Mouse (Mus musculus): ENCODE results near the gene Cep295nl.
"Not testable (repeated sequence)": the region's sequence is repeated elsewhere in the genome, so short reads cannot be mapped to it uniquely, and the experiment has no call there.

The Cep295nl gene

GRCm38 (mm10) chr11:118342400-118342981, at the start of gene Cep295nl:
Gene Cep295nl, minus strand, starts transcription at chr11:118342500.
- no peak for DNase-seq (ENCODE audit: low read depth in 1 of 2, low spot score in 2 of 2)

DNA sequence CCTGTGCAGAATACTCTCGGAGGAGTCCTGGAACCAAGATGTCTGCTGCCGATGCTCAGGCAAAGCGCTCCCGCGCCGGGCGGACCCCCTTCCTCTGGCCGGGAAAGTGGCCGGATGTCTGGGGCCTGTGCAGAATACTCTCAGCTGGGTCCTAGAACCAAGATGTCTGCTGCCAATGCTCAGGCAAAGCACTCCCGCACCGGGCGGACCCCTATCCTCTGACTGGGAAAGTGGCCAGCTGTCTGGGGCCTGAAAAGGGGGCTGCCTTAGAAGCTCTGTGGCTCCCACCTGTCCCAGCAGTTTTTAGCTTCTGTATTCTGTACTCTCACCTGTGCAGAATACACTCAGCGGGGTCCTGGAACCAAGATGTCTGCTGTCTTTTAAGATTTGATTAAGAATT, 45.5 kb upstream of the Cep295nl start:
- not testable (repeated sequence) for DNase-seq (ENCODE audit: low read depth in 1 of 2, low spot score in 2 of 2)

- DNase-seq (ENCODE audit: low read depth in 1 of 2, low spot score in 2 of 2): peak; percentile 49 to 71
Measured at GRCm38 (mm10) chr11:118379251-118380009, 37.1 kb upstream of the Cep295nl start.

- no peak for DNase-seq (ENCODE audit: low read depth in 1 of 2, low spot score in 2 of 2)
Measured at GRCm38 (mm10) chr11:118378656-118379055, 36.4 kb upstream of the Cep295nl start.

GRCm38 (mm10) chr11:118376323-118376722, 34.0 kb upstream of the Cep295nl start:
- DNase-seq (ENCODE audit: low read depth in 1 of 2, low spot score in 2 of 2): not testable (repeated sequence)

DNA sequence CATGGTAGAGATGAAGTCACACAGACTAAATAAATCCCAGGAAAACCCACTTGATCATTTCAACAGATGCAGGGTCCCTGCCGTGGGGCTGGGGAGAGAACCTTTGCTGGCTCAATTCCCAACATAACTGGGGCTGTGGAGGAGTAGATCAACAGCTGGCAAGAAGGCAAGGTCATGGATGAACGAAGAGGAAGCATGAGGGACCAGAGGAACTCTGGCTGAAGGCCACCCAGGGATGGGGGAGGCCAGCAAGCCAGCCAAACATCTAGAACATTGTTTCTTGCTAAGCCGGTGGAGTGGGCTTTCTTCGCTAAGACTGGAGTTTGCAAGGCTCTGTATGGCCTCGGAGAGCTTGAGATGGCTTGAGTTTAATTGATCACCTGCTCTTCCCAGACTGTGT, 33.6 kb upstream of the Cep295nl start:
- DNase-seq (ENCODE audit: low read depth in 1 of 2, low spot score in 2 of 2): no peak

DNA sequence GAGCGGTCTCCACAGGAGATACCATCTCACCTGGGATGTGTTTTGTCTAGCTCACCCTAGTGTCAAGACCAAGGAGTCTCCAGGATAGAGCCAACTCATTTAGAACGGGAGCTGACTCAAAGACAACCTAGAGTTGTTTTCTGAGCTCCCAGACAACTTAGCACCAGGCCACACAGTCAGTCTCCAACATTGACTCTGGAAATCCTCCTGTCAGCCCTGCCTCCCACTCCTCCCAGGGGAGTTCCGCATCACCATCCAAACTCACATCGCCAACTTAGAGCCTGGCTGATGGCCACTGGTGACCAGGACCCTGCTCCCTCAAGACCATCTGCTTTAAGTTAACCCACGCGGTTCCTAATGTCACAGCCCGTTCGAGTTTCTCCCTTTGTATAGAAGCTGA, 33.2 kb upstream of the Cep295nl start:
- DNase-seq (ENCODE audit: low read depth in 1 of 2, low spot score in 2 of 2): no peak

- DNase-seq (ENCODE audit: low read depth in 1 of 2, low spot score in 2 of 2): no peak
Measured at GRCm38 (mm10) chr11:118375006-118375405, 32.7 kb upstream of the Cep295nl start.

DNA sequence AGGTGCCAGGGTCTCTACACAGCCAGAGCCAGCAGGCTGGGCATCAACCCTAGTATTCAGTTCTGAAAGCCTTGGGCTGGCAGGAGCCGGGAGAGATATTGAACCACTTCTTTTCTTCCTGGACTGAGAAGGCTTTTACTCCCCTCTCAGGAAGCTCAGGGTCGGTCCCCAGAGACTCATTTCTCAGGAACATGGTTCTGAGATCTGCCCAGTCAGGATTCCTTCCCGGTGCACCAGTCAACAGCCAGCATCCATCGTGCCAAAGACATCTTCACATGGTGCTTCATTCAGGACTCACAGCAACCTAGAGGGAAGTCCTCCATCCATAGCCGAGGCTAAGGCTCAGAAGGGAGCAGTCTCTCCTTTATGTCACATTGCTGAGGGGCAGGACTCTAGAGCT, 32.2 kb upstream of the Cep295nl start:
- no peak for DNase-seq (ENCODE audit: low read depth in 1 of 2, low spot score in 2 of 2)

DNA sequence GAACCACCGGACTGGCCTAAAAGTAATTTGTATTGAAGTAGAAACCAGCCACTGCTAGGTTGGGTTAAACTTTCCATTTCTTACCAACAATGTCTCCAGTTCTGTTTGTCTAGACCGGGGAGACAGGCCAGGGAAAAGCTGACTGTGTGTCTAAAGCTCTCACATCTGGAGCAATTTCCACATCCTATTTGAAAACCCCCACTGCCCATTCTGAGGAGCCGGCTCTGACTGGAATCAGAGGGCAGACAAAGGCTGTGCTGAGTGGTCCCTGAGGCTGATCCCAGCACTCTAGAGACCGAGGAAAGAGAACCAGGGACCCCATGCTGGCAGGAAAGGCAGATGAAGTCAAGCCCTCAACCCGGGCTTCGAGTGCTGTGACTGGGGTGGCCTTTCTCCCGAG, 30.3 kb upstream of the Cep295nl start:
- no peak for DNase-seq (ENCODE audit: low read depth in 1 of 2, low spot score in 2 of 2)

DNA sequence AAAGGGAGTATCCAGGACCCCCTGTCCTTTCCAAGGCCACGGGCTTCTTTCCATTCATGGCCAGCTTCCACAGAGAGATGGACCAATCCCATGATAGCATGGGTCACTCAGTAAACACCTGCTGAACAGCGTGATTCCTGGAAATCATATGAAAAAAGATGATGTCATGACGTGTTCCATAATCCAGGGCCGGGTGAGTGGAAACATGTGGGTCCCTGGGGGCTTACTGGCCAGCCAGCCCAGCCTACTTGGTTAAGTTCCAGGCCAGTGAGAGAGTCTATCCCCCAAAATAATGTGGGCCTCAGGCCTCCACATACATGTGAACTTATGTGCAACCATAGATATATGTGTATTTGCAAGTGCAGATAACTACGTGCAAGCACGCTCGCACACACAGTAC, 29.6 kb upstream of the Cep295nl start:
- DNase-seq (ENCODE audit: low read depth in 1 of 2, low spot score in 2 of 2): no peak

DNA sequence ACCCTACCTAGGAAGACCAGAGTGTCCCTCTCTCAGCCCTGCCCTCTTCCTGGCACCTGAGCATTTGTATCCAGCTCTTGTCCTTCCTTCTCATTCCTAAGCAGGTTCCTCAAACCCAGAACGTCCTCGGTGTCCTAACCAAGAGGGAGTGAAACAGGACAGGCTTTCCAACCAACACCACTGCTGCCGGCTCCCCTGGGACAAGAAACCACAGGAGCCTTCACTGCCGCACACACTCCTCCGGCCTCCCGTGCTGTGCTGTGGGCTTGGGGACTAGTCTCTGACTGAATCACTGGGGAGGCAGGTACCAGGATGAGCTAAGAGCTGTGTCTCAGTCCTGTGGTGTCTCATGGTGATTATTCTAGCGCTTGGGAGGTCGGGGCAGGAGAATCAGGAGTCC, 27.4 kb upstream of the Cep295nl start:
- no peak for DNase-seq (ENCODE audit: low read depth in 1 of 2, low spot score in 2 of 2)

- DNase-seq (ENCODE audit: low read depth in 1 of 2, low spot score in 2 of 2): no peak
Measured at GRCm38 (mm10) chr11:118369251-118369650, 27.0 kb upstream of the Cep295nl start.

- DNase-seq (ENCODE audit: low read depth in 1 of 2, low spot score in 2 of 2): peak in 1 of 2 experiments; percentile 59
Measured at GRCm38 (mm10) chr11:118368330-118368729, 26.0 kb upstream of the Cep295nl start.

DNA sequence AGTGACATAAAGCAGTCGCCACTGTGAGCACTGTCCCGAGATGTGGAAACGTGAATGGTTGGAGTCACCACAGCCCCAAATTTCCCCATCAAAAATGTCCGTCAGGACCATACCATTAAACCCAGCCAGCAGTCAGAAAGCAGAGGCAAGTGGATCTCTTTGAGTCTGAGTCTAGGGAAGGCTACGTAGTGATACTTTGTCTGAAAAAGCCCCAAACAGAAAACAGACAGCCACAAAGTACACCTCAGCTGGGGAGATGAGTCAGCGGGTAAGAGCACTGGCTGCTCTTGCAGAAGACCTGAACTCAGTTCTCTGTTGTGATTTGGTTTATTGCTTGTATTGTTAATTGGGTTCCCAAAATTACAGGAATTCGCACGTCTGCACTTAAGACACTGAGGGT, 24.3 kb upstream of the Cep295nl start:
- DNase-seq (ENCODE audit: low read depth in 1 of 2, low spot score in 2 of 2): no peak

- no peak for DNase-seq (ENCODE audit: low read depth in 1 of 2, low spot score in 2 of 2)
Measured at GRCm38 (mm10) chr11:118366108-118366507, 23.8 kb upstream of the Cep295nl start.

DNA sequence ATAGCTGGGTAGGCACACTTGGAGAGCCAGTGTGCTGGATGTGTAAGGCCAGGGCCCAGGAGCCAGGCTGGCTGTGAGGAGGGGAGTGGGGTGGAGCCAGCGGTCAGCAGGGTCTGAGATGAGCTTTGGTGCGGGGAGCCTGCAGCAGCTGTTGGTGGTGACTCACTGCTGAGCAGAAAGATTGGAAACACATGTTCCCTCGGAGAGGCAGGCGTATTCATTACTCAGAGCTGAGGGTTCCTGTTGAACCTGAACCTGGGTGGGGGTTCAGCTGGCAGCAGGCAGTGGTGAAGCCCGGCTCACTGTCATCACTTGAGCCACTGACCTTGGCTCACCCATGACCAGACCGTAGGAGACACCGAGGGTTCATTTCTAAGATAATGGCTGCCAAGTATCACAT, 22.9 kb upstream of the Cep295nl start:
- no peak for DNase-seq (ENCODE audit: low read depth in 1 of 2, low spot score in 2 of 2)

DNA sequence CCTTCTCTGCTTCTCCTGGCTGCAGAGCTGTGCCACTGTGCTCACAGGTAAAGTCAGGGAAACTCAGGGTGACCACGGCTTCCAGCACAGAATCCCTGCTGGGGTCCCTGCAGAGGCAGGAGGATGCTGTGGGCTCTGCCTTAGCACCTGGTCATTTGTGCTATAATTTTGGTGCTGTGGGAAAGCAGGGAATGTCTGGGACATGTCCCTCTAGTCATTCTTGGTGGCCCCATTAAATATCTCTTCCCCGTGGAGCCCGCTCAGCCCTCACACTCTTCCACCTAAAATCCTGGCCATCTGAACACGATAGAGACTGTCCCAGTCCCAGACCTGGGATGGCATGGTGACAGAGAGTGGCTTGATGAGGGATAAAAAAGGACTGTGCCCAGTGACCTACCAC, 21.7 kb upstream of the Cep295nl start:
- no peak for DNase-seq (ENCODE audit: low read depth in 1 of 2, low spot score in 2 of 2)

DNA sequence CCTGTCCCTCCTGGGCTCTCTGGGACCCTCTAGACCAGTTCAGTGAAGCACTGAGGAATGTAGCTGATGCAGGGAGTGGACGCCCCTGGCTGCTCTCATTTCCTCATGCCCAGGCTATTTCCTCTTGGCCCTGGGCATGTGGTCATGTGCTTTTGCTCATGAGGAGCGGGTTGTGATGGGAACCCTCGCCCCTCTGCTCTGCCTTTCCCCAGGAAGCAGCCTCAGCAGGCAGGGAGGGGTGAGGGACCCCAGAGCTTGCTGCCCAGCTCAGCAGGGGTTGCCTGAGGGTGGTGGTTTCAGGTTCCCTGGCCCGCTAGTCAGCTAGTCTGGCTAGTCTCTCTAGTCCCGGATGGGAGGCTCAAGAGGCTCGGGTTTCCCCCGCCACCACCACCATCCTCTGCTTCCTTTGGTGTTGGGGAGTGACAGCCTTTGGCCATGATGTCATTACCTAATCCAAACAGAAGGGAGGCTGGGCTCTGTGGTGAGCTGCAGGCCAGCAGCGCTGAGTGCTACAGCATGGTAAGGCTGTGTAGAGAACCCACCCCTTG, 20.7 kb upstream of the Cep295nl start:
- peak; percentile 49 to 82 for DNase-seq (ENCODE audit: low read depth in 1 of 2, low spot score in 2 of 2)

GRCm38 (mm10) chr11:118362501-118362900, 20.2 kb upstream of the Cep295nl start:
- no peak for DNase-seq (ENCODE audit: low read depth in 1 of 2, low spot score in 2 of 2)

- no peak for DNase-seq (ENCODE audit: low read depth in 1 of 2, low spot score in 2 of 2)
Measured at GRCm38 (mm10) chr11:118360907-118361341, 18.6 kb upstream of the Cep295nl start.

DNA sequence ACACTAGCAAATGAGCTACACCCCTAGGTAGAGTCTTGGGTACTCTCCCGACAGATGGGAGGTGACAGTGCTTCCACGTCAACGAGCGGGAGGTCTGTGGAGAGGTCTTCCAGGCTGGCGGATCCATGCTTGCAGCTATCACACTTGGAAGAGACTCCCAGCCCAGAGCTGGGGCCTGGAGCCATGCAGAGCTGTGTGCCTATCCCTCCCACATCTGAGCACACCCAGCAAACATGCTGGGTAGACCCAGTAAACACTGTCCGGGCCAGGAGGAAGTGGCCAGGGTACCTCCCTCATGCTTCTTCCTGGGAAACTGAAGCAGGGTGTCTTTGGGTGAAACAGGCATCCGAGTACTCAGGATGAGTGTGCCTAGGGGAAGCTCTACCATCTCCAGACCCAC, 18.2 kb upstream of the Cep295nl start:
- DNase-seq (ENCODE audit: low read depth in 1 of 2, low spot score in 2 of 2): no peak

DNA sequence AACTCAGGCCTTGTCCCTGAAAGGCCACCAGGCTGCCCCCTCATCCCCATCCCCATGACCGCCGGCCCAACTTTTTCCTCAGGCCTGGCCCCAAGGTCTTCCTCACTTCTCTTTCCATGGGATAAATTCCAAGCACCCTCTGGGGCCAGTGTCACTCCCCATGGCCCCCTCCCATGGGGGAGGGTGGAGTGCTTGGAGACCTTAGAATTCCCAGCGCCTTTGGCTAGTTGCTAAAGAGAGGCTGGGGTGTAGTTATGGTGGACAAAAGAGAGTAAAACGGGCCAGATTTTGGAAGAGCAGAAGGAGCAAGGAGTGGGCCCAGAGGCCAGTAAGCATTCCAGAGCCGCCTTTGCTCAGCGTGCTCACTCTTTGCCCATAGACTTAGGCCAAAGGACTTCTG, 13.3 kb upstream of the Cep295nl start, which contains the start of gene Timp2:
Timp2 (minus strand) TSS at position 101 of the 400 bp plus-strand sequence.
- no peak for DNase-seq (ENCODE audit: low read depth in 1 of 2, low spot score in 2 of 2)

All from monocyte, adult 2 months (primary cell).